Mouse (Mus musculus): ENCODE measurements around the gene Tirap. TPM values are rescaled to one million over a fixed set of nuclear protein-coding genes. Genes with fewer than 3 reads are reported as not detected.

The Tirap gene
- polyA plus RNA-seq, 1 experiment from 2014 or later: 6.3 TPM

Other genes with a start within 250 kb of the Tirap start
- 11.1 and 12.5 TPM in 2 replicates for gene St3gal4, start 81.0 kb downstream of the Tirap start, polyA plus RNA-seq (2014; fragmentation: Nextera tagmentation; extraction: Ambion mirVana)
- 74.6 and 81.0 TPM in 2 replicates for gene Dcps, start 24.2 kb downstream of the Tirap start, polyA plus RNA-seq (2014; fragmentation: Nextera tagmentation; extraction: Ambion mirVana)
- gene Srpr, start 116 bp downstream of the Tirap start, polyA plus RNA-seq (2014; fragmentation: Nextera tagmentation; extraction: Ambion mirVana): 49.0 and 72.5 TPM in 2 replicates
- gene Foxred1, start 10.8 kb upstream of the Tirap start, polyA plus RNA-seq (2014; fragmentation: Nextera tagmentation; extraction: Ambion mirVana): 32.9 and 40.6 TPM in 2 replicates
- gene Fam118b, start 67.5 kb upstream of the Tirap start, polyA plus RNA-seq (2014; fragmentation: Nextera tagmentation; extraction: Ambion mirVana): 65.1 and 68.3 TPM in 2 replicates
- 18.1 and 19.4 TPM in 2 replicates for gene Rpusd4, start 67.6 kb upstream of the Tirap start, polyA plus RNA-seq (2014; fragmentation: Nextera tagmentation; extraction: Ambion mirVana)
- 3.5 and 6.4 TPM in 2 replicates for gene Cdon, start 220.8 kb upstream of the Tirap start, polyA plus RNA-seq (2014; fragmentation: Nextera tagmentation; extraction: Ambion mirVana)

Data from midbrain, embryonic 14.5 days (tissue).